Mouse (Mus musculus) kidney, adult 8-10 months (tissue): Measurements from ENCODE around the gene Paox.
"Not testable (repeated sequence)": the region's sequence is repeated elsewhere in the genome, so short reads cannot be mapped to it uniquely, and the experiment has no call there.

Experiments used
- DNase-seq, 2 experiments: peaks; one replicate each; pipeline ENCODE4 v3.0.0; 2022

Gene Paox

GRCm38 (mm10) chr7:140121338-140121910 lies 5.8 kb downstream of the Paox start:
- no peak for DNase-seq

GRCm38 (mm10) chr7:140122765-140123164 lies 7.2 kb downstream of the Paox start:
- DNase-seq: no peak

- no peak for DNase-seq
Measured at GRCm38 (mm10) chr7:140124382-140124781, 8.8 kb downstream of the Paox start.

GRCm38 (mm10) chr7:140125278-140126021 lies 9.9 kb downstream of the Paox start:
- peak; percentile 95 to 96 for DNase-seq

GRCm38 (mm10) chr7:140126022-140126350 lies 10.4 kb downstream of the Paox start:
- DNase-seq: no peak

- no peak for DNase-seq
Measured at GRCm38 (mm10) chr7:140126934-140127333, 11.3 kb downstream of the Paox start.

GRCm38 (mm10) chr7:140127911-140128310 lies 12.3 kb downstream of the Paox start:
- DNase-seq: no peak

GRCm38 (mm10) chr7:140132184-140132583 lies 16.6 kb downstream of the Paox start:
- DNase-seq: not testable (repeated sequence)

GRCm38 (mm10) chr7:140134033-140134432 lies 18.4 kb downstream of the Paox start:
- DNase-seq: not testable (repeated sequence)

- DNase-seq: no peak
Measured at GRCm38 (mm10) chr7:140135106-140135770, 19.6 kb downstream of the Paox start.

- DNase-seq: peak; percentile 95 to 97
Measured at GRCm38 (mm10) chr7:140137135-140138020, 21.8 kb downstream of the Paox start, which contains the start of gene Mtg1. Mtg1 (plus strand) TSS chr7:140137564.

GRCm38 (mm10) chr7:140138021-140138310 lies 22.4 kb downstream of the Paox start:
- no peak for DNase-seq

- DNase-seq: peak; percentile 41 to 74
Measured at GRCm38 (mm10) chr7:140141350-140141749, 25.8 kb downstream of the Paox start.

- no peak for DNase-seq
Measured at GRCm38 (mm10) chr7:140144550-140144949, 29.0 kb downstream of the Paox start.

GRCm38 (mm10) chr7:140153383-140153782 lies 37.8 kb downstream of the Paox start:
- no peak for DNase-seq

GRCm38 (mm10) chr7:140153829-140154217 lies 38.2 kb downstream of the Paox start:
- no peak for DNase-seq

- no peak for DNase-seq
Measured at GRCm38 (mm10) chr7:140154218-140154927, 38.8 kb downstream of the Paox start, which contains the start of gene Sprn. Sprn (minus strand) TSS chr7:140154877.

- no peak for DNase-seq
Measured at GRCm38 (mm10) chr7:140160363-140160762, 44.8 kb downstream of the Paox start.

- no peak for DNase-seq
Measured at GRCm38 (mm10) chr7:140164664-140165063, 49.1 kb downstream of the Paox start, which contains the start of gene Olfr522. Olfr522 (minus strand) TSS chr7:140164764.

GRCm38 (mm10) chr7:140167950-140168349 lies 52.4 kb downstream of the Paox start:
- DNase-seq: no peak

- DNase-seq: peak in 1 of 2 experiments; percentile 31
Measured at GRCm38 (mm10) chr7:140169386-140169785, 53.8 kb downstream of the Paox start.

GRCm38 (mm10) chr7:140170863-140171262 lies 55.3 kb downstream of the Paox start:
- peak; percentile 34 to 54 for DNase-seq
